ENCODE assay signal across 7 mouse cellular contexts in genomic region chr17:87326987-87327386, GRCm38 (mm10). TPM values are rescaled to one million over a fixed set of nuclear protein-coding genes. Genes with fewer than 3 reads are reported as not detected.
DNase-seq lines count a peak whose midpoint lies in the region; ATAC-seq and TF ChIP-seq lines count a peak whose summit lies in the region.

No protein-coding gene starts in this region.

- no peak overlapping the region for H3K27ac ChIP-seq in spleen, adult 2 months (ENCODE audit: insufficient read depth, low read length)
- H3K27ac ChIP-seq in embryonic facial prominence, embryonic 13.5 days = no peak overlapping the region
- no peak overlapping the region for H3K27ac ChIP-seq in liver, embryonic 14.5 days
- peak overlapping the region; percentile 61; the same call in 1 of the 2 replicates for H3K27ac ChIP-seq in neural tube, embryonic 13.5 days (replicated peaks)

- no peak for TF ChIP-seq EP300 in liver, embryonic 14.5 days (IDR thresholded peaks at IDR 0.05; ENCODE audit: low read depth)

- H3K4me3 ChIP-seq in spleen, adult 2 months (ENCODE audit: extremely low read depth, insufficient read depth, insufficient read length) = no peak overlapping the region
- no peak overlapping the region for H3K4me3 ChIP-seq in embryonic facial prominence, embryonic 13.5 days
- no peak overlapping the region for H3K4me3 ChIP-seq in liver, embryonic 14.5 days (ENCODE audit: insufficient read depth in 1 of 2, low read depth in 2 of 2, low read length in 2 of 2)
- no peak overlapping the region for H3K4me3 ChIP-seq in neural tube, embryonic 13.5 days

- no peak overlapping the region for H3K4me2 ChIP-seq in embryonic facial prominence, embryonic 13.5 days
- no peak overlapping the region for H3K4me2 ChIP-seq in liver, embryonic 14.5 days (ENCODE audit: low read depth)
- H3K4me2 ChIP-seq in neural tube, embryonic 13.5 days = no peak overlapping the region

- WGBS in spleen, adult 2 months = 39% methylated on average over 6 of the region's 6 CpGs
- 26% methylated on average over 6 of the region's 6 CpGs for WGBS in embryonic facial prominence, embryonic 13.5 days
- WGBS in liver, embryonic 14.5 days (ENCODE audit: insufficient replicate concordance) = 32% methylated on average over 6 of the region's 6 CpGs
- WGBS in neural tube, embryonic 13.5 days = 19% methylated on average over 6 of the region's 6 CpGs

- peaks cover 18% of the 10 kb centered on the region; the same call in 1 of the 2 replicates for H3K4me1 ChIP-seq in spleen, adult 2 months (ENCODE audit: control insufficient read depth, insufficient read depth, insufficient read length)
- peaks cover 44% of the 10 kb centered on the region for H3K4me1 ChIP-seq in embryonic facial prominence, embryonic 13.5 days
- peaks cover 0 to 5% of the 10 kb centered on the region in 2 experiments; a peak in 1 of 4 replicates for H3K4me1 ChIP-seq in liver, embryonic 14.5 days (replicated peaks; ENCODE audit: control insufficient read depth in 2 of 2, insufficient read depth in 2 of 2, low read length in 1 of 2)
- H3K4me1 ChIP-seq in neural tube, embryonic 13.5 days (replicated peaks) = peaks cover 56% of the 10 kb centered on the region

- peak; percentile 34; the same call in 1 of the 2 replicates for ATAC-seq in embryonic facial prominence, embryonic 13.5 days (ENCODE audit: insufficient number of reproducible peaks, insufficient read depth, low FRiP score, low TSS enrichment, low read depth)
- ATAC-seq in liver, embryonic 14.5 days (ENCODE audit: insufficient read depth) = peak; percentile 42; the same call in 1 of the 2 replicates
- ATAC-seq in neural tube, embryonic 13.5 days (ENCODE audit: low read depth) = peak; percentile 17; the same call in 1 of the 2 replicates

- DNase-seq in spleen, adult 2 months (ENCODE audit: low read depth in 1 of 2, low spot score in 2 of 2) = peak; percentile 23 to 43
- DNase-seq in spleen, adult 12 weeks (ENCODE audit: low spot score) = no peak
- DNase-seq in liver, embryonic 14.5 days (ENCODE audit: low read depth in 3 of 3, low spot score in 3 of 3) = peak; percentile 31 to 44 (median 37)
- no peak for DNase-seq in gastrocnemius, postnatal 4 days (ENCODE audit: low spot score in 2 of 2)
- DNase-seq in kidney, postnatal 4 days = no peak

- H3K27me3 ChIP-seq in spleen, adult 2 months (ENCODE audit: control insufficient read depth, insufficient read depth, low read length) = no peaks in the 10 kb centered on the region
- H3K27me3 ChIP-seq in embryonic facial prominence, embryonic 13.5 days = peaks cover 12% of the 10 kb centered on the region
- no peaks in the 10 kb centered on the region for H3K27me3 ChIP-seq in liver, embryonic 14.5 days (ENCODE audit: control insufficient read depth, insufficient read depth, low read length)
- H3K27me3 ChIP-seq in neural tube, embryonic 13.5 days = no peaks in the 10 kb centered on the region

- TF ChIP-seq POLR2A in spleen, adult 2 months (IDR thresholded peaks at IDR 0.05; ENCODE audit: low read depth, low read length) = no peak

- TF ChIP-seq CTCF in spleen, adult 2 months (IDR thresholded peaks at IDR 0.05; ENCODE audit: extremely low read depth, insufficient read depth, insufficient read length, insufficient replicate concordance) = no peak
- no peak for TF ChIP-seq CTCF in liver, embryonic 14.5 days (IDR thresholded peaks at IDR 0.05; ENCODE audit: low read depth)

- H3K36me3 ChIP-seq in spleen, adult 2 months (ENCODE audit: control insufficient read depth, insufficient read depth, low read length) = peaks cover 43% of the 10 kb centered on the region
- 0 out of 2 replicates have a peak, but pooled peaks cover 3% of the 10 kb centered on the region for H3K36me3 ChIP-seq in embryonic facial prominence, embryonic 13.5 days
- H3K36me3 ChIP-seq in liver, embryonic 14.5 days (replicated peaks; ENCODE audit: control insufficient read depth, insufficient read depth, low read depth) = no peaks in the 10 kb centered on the region
- no peaks in the 10 kb centered on the region for H3K36me3 ChIP-seq in neural tube, embryonic 13.5 days

- no peaks in the 10 kb centered on the region for H3K9me3 ChIP-seq in embryonic facial prominence, embryonic 13.5 days
- no peaks in the 10 kb centered on the region for H3K9me3 ChIP-seq in liver, embryonic 14.5 days (ENCODE audit: control insufficient read depth, low read length)
- H3K9me3 ChIP-seq in neural tube, embryonic 13.5 days = peaks cover under 1% of the 10 kb centered on the region; the same call in 1 of the 2 replicates

- no peak overlapping the region for H3K9ac ChIP-seq in embryonic facial prominence, embryonic 13.5 days
- H3K9ac ChIP-seq in liver, embryonic 14.5 days (replicated peaks) = no peak overlapping the region
- H3K9ac ChIP-seq in neural tube, embryonic 13.5 days = no peak overlapping the region

RNA-seq across cellular contexts. Expression of gene Ttc7, which starts 44.3 kb away (rescaled TPM):
- 88.6 and 234 TPM in 2 replicates for polyA plus RNA-seq in spleen, adult 2 months (2012; rRNA removed)
- polyA plus RNA-seq in embryonic facial prominence, embryonic 13.5 days (2015; fragmentation: Nextera tagmentation; extraction: Ambion mirVana) = 6.4 and 7.2 TPM in 2 replicates
- 7.8 and 8.4 TPM in 2 replicates for polyA plus RNA-seq in liver, embryonic 14.5 days (2012; rRNA removed)
- polyA plus RNA-seq in liver, embryonic 14.5 days (2014; fragmentation: Nextera tagmentation; extraction: Ambion mirVana) = 7.7 and 7.9 TPM in 2 replicates
- 4.0 and 4.9 TPM in 2 replicates for polyA plus RNA-seq in neural tube, embryonic 13.5 days (2015; fragmentation: Nextera tagmentation; extraction: Ambion mirVana)
- 10 to 100 TPM; 13.3 to 16.2 TPM for total RNA-seq in gastrocnemius, postnatal 4 days (2021)

Comparison
In these comparisons a context has a peak if more than half of its experiments do, and no peak if none do; other contexts are left out.
1. DNase-seq: peak in spleen, adult 2 months (2 of 2) and liver, embryonic 14.5 days (3 of 3); none in spleen, adult 12 weeks (single experiment), gastrocnemius, postnatal 4 days (0 of 2) and kidney, postnatal 4 days (0 of 2).
2. Peak in every context shown above with its lines, with median percentiles within 50 percentile points of each other: ATAC-seq.